Mouse (Mus musculus): ENCODE results near the gene Rhox4d. TPM values are rescaled to one million over a fixed set of nuclear protein-coding genes. Genes with fewer than 3 reads are reported as not detected.
"Not testable (repeated sequence)": the region's sequence is repeated elsewhere in the genome, so short reads cannot be mapped to it uniquely, and the experiment has no call there.

Gene Rhox4d
- total RNA-seq (2015) (not detected in 2 replicates), total RNA-seq (2017) (not detected in 2 replicates)

GRCm38 (mm10) chrX:37514059-37514458 lies at the start of gene Rhox4d:
Rhox4d (plus strand) TSS chrX:37514359.
- not testable (repeated sequence) for ATAC-seq (ENCODE audit: poor library complexity, severe bottlenecking)

GRCm38 (mm10) chrX:37480037-37480436 lies 34.1 kb upstream of the Rhox4d start, which contains the start of gene Rhox4c:
Rhox4c (plus strand) TSS chrX:37480337.
- not testable (repeated sequence) for ATAC-seq (ENCODE audit: poor library complexity, severe bottlenecking)

GRCm38 (mm10) chrX:37530152-37530551 lies 16.0 kb downstream of the Rhox4d start, which contains the start of gene Rhox2e:
Rhox2e (plus strand) TSS chrX:37530452.
- ATAC-seq (ENCODE audit: poor library complexity, severe bottlenecking) = not testable (repeated sequence)

GRCm38 (mm10) chrX:37541719-37542118 lies 27.6 kb downstream of the Rhox4d start, which contains the start of gene Rhox3e:
Rhox3e (plus strand) TSS chrX:37542019.
- not testable (repeated sequence) for ATAC-seq (ENCODE audit: poor library complexity, severe bottlenecking)

GRCm38 (mm10) chrX:37557112-37557511 lies 43.0 kb downstream of the Rhox4d start, which contains the start of gene Rhox4e:
Rhox4e (plus strand) TSS chrX:37557412.
- ATAC-seq (ENCODE audit: poor library complexity, severe bottlenecking) = not testable (repeated sequence)

Other genes with a start within 250 kb of the Rhox4d start
- gene Rhox4a, start 249.0 kb upstream of the Rhox4d start, total RNA-seq (2015) = not detected in 2 replicates
- gene Rhox4a, start 249.0 kb upstream of the Rhox4d start, total RNA-seq (2017) = not detected in 2 replicates
- gene Rhox3a2, start 134.3 kb upstream of the Rhox4d start, total RNA-seq (2015) = not detected in 2 replicates
- not detected in 2 replicates for gene Rhox3a2, start 134.3 kb upstream of the Rhox4d start, total RNA-seq (2017)
- gene Rhox4a2, start 123.5 kb upstream of the Rhox4d start, total RNA-seq (2015) = not detected in 2 replicates
- not detected in 2 replicates for gene Rhox4a2, start 123.5 kb upstream of the Rhox4d start, total RNA-seq (2017)
- not detected in 2 replicates for gene Rhox2b, start 102.3 kb upstream of the Rhox4d start, total RNA-seq (2015)
- not detected in 2 replicates for gene Rhox2b, start 102.3 kb upstream of the Rhox4d start, total RNA-seq (2017)
- gene Rhox4b, start 81.9 kb upstream of the Rhox4d start, total RNA-seq (2015) = not detected in 2 replicates
- gene Rhox4b, start 81.9 kb upstream of the Rhox4d start, total RNA-seq (2017) = not detected in 2 replicates
- gene Rhox2c, start 60.7 kb upstream of the Rhox4d start, total RNA-seq (2015) = not detected in 2 replicates
- not detected in 2 replicates for gene Rhox2c, start 60.7 kb upstream of the Rhox4d start, total RNA-seq (2017)
- not detected in 2 replicates for gene Rhox3c, start 55.8 kb upstream of the Rhox4d start, total RNA-seq (2015)
- gene Rhox3c, start 55.8 kb upstream of the Rhox4d start, total RNA-seq (2017) = not detected in 2 replicates
- not detected in 2 replicates for gene Rhox4c, start 34.0 kb upstream of the Rhox4d start, total RNA-seq (2015)
- not detected in 2 replicates for gene Rhox4c, start 34.0 kb upstream of the Rhox4d start, total RNA-seq (2017)
- not detected in 2 replicates for gene Rhox2d, start 20.9 kb upstream of the Rhox4d start, total RNA-seq (2015)
- gene Rhox2d, start 20.9 kb upstream of the Rhox4d start, total RNA-seq (2017) = not detected in 2 replicates
- not detected in 2 replicates for gene Rhox2e, start 16.1 kb downstream of the Rhox4d start, total RNA-seq (2015)
- not detected in 2 replicates for gene Rhox2e, start 16.1 kb downstream of the Rhox4d start, total RNA-seq (2017)
- not detected in 2 replicates for gene Rhox3e, start 27.7 kb downstream of the Rhox4d start, total RNA-seq (2015)
- not detected in 2 replicates for gene Rhox3e, start 27.7 kb downstream of the Rhox4d start, total RNA-seq (2017)
- not detected in 2 replicates for gene Rhox4e, start 43.1 kb downstream of the Rhox4d start, total RNA-seq (2015)
- not detected in 2 replicates for gene Rhox4e, start 43.1 kb downstream of the Rhox4d start, total RNA-seq (2017)
- gene Rhox2f, start 57.0 kb downstream of the Rhox4d start, total RNA-seq (2015) = not detected in 2 replicates
- not detected in 2 replicates for gene Rhox2f, start 57.0 kb downstream of the Rhox4d start, total RNA-seq (2017)
- not detected in 2 replicates for gene Rhox3f, start 66.6 kb downstream of the Rhox4d start, total RNA-seq (2015)
- gene Rhox3f, start 66.6 kb downstream of the Rhox4d start, total RNA-seq (2017) = not detected in 2 replicates
- gene Rhox4f, start 93.3 kb downstream of the Rhox4d start, total RNA-seq (2015) = not detected in 2 replicates
- not detected in 2 replicates for gene Rhox4f, start 93.3 kb downstream of the Rhox4d start, total RNA-seq (2017)
- gene Rhox3g, start 114.3 kb downstream of the Rhox4d start, total RNA-seq (2015) = not detected in 2 replicates
- gene Rhox3g, start 114.3 kb downstream of the Rhox4d start, total RNA-seq (2017) = not detected in 2 replicates
- gene Rhox2g, start 129.1 kb downstream of the Rhox4d start, total RNA-seq (2015) = not detected in 2 replicates
- gene Rhox2g, start 129.1 kb downstream of the Rhox4d start, total RNA-seq (2017) = not detected in 2 replicates
- not detected in 2 replicates for gene Rhox4g, start 137.0 kb downstream of the Rhox4d start, total RNA-seq (2015)
- gene Rhox4g, start 137.0 kb downstream of the Rhox4d start, total RNA-seq (2017) = not detected in 2 replicates
- gene Rhox3h, start 154.4 kb downstream of the Rhox4d start, total RNA-seq (2015) = not detected in 2 replicates
- gene Rhox3h, start 154.4 kb downstream of the Rhox4d start, total RNA-seq (2017) = not detected in 2 replicates
- gene Rhox2h, start 158.9 kb downstream of the Rhox4d start, total RNA-seq (2015) = not detected in 2 replicates
- not detected in 2 replicates for gene Rhox2h, start 158.9 kb downstream of the Rhox4d start, total RNA-seq (2017)

All from megakaryocyte, adult 5-6 weeks (primary cell).